Mouse (Mus musculus) mouse trophoblast stem cell (cell line): ENCODE results near the gene Usp16.

ENCODE experiments used
- in situ Hi-C, 2 experiments: fragments of 300-500 bp; cut with MseI, MboI; formaldehyde crosslinking; loops; 2 replicates in 1 of 2; 3 replicates in 1 of 2; pipeline ENCODE4 v1.15.1; 2025

The Usp16 gene

GRCm38 (mm10) chr16:87454419-87455179 is at the start of gene Usp16:
TSS of gene Usp16 (plus strand) at chr16:87454703.
- in situ Hi-C loops, result no loop called here

DNA sequence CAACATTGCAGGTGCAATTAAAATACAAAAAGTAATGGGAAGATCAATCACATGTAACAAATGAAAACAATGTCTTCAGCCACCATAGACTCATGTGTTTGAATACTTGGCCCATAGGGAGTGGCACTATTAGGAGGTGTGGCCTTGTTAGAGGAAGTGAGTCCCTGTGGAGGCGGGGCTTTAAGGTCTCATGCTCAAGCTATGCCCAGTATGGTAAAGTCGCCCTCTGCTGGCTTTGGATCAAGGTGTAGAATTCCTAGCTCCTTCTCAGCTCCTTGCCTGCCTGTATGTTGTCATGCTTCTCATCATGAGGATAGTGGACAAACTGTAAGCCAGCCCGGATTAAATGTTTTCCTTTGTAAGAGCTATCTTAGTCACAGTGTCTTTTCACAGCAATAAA is 49.5 kb upstream of the Usp16 start:
- in situ Hi-C loops, result no loop called here

DNA sequence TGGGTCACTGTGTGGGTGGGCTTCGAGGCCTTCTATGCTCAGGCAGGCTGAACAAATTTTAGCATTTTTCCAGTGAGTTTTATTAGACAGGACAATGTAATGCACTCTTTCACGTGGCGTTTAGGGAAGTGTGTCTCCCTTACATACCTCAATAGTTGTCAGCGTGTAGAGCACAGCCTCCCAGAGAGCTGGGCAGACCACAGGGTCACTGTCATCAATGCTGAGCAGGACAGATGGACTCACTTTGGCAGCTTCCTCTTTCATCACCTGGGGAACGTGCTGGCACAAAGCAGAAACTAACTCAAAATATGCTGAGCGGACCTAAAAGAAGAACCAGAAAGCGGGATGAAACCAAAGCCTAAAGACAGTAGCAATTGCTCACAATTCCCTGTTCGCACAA is 33.8 kb upstream of the Usp16 start:
- in situ Hi-C loops, result no loop called here

GRCm38 (mm10) chr16:87427516-87427915 is 27.0 kb upstream of the Usp16 start:
- in situ Hi-C loops, result no loop called here

- in situ Hi-C loops, result no loop called here
Measured at GRCm38 (mm10) chr16:87432033-87432814, 22.3 kb upstream of the Usp16 start, which contains the start of gene Ltn1. TSS of gene Ltn1 (minus strand) at chr16:87432612.

DNA sequence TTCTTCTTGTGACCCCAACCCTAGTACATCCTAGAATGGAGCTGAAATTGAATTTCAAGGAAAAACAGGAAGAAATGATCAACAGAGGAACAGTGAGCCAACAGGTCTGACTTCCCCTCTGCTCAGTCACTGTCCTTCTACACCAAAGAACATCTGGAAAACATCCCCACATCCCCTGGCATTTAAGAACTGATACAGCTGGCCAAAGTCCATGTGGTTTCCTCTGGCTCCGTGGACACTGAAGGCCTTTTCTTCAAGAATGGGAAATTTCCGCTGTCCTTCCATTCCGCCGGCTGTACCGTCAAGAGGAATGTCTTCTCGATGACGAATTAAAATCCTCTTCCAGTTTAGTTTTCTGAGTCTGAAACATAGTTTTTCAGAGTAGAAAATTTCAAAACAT is 20.2 kb upstream of the Usp16 start:
- in situ Hi-C loops, result no loop called here

GRCm38 (mm10) chr16:87434946-87435345 is 19.6 kb upstream of the Usp16 start:
- in situ Hi-C loops, result no loop called here

- in situ Hi-C loops, result no loop called here
Measured at GRCm38 (mm10) chr16:87435411-87436205, 18.9 kb upstream of the Usp16 start.

DNA sequence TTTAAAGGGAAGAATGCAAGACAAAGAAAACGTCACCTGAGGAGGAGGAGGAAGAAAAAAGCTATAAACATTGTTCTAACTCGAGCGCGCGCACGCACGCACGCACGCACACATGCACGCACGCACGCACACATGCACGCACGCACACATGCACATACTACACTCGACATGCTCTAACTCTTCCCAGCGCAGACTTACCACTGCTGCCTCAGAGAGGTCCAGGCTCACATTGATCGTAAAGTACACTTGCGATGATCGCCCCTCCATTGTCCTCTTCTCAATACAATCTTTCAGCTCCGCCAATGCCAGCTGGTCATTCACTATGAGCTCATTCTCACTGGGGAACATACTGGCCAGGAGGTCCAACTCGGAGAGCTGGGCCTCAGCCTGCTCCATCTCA is 17.4 kb upstream of the Usp16 start:
- in situ Hi-C loops, result no loop called here

- in situ Hi-C loops, result no loop called here
Measured at GRCm38 (mm10) chr16:87438697-87439096, 15.8 kb upstream of the Usp16 start.

DNA sequence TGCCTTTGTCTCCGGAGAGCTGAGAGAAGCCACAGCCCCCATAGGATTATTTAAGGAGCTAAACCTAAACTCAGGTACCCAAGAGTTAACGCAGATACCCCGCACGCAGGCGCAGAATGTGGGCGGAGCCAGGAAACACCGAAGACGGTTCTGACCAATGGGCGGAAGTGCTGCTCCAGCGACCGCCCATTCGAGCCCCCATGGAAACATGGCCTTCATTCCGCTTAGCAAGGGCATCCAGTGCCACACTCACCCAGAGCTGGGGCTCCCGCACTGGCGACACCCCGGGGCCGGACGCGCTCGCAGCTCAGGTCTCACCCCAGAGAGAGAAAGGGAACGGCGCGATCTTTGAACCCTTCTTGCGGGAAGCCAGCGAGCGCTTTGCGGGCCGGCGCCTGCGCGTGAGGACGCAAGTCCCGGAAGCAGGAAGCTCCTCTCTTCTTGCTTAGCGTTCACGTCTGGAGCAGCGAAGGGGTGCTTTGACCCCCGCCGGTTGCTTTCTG is 14.3 kb upstream of the Usp16 start, which contains the start of gene Rwdd2b:
Rwdd2b (minus strand) TSS at position 390 of the 503 bp plus-strand sequence.
- in situ Hi-C loops, result no loop called here

- in situ Hi-C loops, result no loop called here
Measured at GRCm38 (mm10) chr16:87441089-87441488, 13.4 kb upstream of the Usp16 start.

DNA sequence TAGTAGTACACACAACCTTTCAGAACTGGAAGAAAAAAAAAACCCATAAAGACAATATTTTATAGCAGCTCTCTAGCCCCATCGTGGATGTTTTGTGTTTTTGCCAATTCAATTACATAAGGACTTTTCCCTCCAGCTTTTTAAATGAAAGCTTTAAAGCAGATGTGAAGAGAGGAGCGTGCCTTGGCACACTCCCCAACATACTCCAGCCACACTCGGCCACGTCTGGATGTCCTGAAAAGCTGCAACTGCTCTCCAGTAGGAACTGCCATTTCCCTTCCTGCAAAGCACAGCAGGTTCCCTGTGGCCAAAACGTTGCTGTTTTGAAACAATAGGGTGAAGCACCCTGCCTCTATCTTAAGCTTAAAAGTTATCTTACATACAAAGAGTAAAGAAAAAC is 12.2 kb upstream of the Usp16 start:
- in situ Hi-C loops, result no loop called here

- in situ Hi-C loops, result no loop called here
Measured at GRCm38 (mm10) chr16:87443245-87443644, 11.3 kb upstream of the Usp16 start.

DNA sequence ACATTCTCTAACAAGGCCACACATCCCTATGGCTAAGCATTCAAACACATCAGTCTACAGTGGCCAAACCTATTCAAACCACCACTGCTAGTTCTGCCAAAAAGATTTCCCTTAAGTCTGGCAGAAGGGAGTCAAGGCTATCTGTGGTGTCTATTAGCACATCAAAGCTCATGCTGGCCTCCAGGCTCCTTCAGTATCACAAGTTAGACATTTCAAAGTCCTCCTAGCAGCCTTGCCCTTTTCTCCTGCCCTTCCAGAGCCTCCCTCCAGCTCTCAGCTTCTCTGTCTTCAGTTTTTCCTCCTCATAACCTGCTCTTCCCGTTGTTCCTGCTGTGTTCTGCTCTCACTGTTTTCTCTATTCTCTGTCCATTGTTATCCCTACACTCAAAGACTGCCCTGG is 10.4 kb upstream of the Usp16 start:
- in situ Hi-C loops, result no loop called here

- in situ Hi-C loops, result no loop called here
Measured at GRCm38 (mm10) chr16:87445110-87445509, 9.4 kb upstream of the Usp16 start.

DNA sequence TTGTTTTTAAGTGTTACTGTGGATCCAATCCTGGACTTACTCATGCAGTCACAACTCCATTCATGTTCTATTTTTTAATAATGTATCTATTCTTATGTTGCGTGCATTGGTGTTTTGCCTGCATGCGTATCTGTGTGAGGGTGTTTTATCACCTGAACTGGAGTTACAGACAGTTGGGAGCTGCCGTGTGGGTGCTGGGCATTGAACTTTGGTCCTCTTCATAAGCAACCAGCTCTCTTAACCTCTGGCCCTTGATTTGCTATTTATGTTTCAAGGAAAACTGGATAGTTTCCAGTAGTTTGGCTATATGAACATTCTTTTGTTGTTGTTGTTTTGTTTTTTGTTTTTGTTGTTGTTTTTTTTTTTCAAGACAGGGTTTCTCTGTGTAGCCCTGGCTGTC is 9.0 kb upstream of the Usp16 start:
- in situ Hi-C loops, result no loop called here

DNA sequence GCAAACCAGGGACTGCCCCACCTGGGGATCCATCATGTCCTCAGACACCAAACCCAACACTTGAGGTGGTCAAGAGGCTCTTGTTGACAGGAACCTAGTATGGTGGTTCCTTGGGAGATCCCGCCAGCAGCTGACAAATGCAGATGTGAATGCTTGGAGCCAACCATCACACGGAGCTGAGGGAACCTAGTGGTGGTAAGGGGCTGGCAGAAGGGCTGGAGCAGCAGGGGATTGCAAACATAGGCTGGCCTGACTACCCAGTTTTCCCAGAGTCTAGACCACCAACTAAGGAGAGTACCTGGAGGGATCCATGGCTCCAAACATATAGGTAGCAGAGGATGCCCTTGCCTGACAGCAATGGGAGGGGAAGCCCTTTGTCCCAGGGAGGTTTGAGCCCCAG is 1.3 kb upstream of the Usp16 start:
- in situ Hi-C loops, result no loop called here

DNA sequence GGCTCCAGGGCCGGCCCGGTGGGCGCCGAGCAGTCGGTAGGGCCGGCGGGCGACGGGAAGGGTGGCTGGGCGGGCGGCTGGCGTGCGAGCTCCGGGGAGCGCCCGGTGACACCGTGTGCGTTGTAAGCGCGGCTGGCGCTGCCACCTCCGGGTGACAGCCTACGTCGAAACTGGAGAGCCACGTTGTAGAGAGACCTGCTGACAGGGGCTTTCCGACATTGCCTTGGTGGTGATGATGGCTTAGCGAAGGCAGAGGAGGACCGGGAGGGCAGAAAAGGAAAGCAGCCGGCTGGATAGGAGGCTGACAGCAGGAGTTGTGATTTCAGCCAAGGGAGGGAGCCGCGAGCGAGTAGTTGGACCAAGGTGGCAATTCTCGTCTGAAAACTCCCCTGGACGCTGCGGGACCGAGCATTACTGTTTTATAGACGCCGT is 693 bp downstream of the Usp16 start:
- in situ Hi-C loops, result no loop called here

DNA sequence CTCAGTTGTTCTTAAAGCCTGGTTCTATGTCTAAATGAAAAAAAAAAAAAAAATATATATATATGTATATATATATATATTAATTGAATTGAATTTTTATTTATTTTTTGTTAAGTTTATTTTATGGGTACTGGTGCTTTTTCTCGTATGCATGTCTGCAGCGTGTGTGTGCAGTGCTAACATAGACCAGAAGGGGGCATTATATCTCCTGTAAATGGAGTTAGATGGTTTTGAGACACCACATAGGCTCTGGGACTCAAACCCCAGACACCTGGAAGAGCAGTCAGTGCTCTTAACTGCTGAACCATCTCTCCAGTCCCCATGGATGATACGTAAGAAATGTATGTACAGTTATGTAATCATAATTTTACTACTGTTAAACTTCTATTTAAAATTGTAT is 4.2 kb downstream of the Usp16 start:
- in situ Hi-C loops, result no loop called here

- in situ Hi-C loops, result no loop called here
Measured at GRCm38 (mm10) chr16:87470579-87470978, 16.1 kb downstream of the Usp16 start.

DNA sequence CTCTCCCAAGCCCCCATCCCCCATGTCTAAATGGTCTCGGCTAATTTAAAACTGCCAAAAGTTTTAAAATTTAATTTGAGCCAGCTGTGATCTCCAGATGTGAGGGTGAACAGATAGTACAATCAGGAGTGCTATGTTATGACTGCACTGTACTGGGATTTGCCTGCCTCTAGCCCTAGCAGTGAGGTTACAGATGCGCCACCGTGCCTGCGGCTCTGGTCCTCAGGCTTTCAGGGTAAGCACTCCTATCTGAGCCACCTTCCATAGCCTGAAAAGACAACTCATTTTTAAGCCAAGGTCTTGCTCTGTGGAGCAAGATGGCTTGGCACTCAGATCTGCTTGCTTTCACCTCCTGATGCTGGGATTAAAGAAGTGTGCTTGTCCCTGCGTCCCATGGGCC is 29.9 kb downstream of the Usp16 start:
- in situ Hi-C loops, result no loop called here
